Mouse (Mus musculus): ENCODE results near the gene Nat10. TPM values are rescaled to one million over a fixed set of nuclear protein-coding genes. Genes with fewer than 3 reads are reported as not detected.

The Nat10 gene
- polyA plus RNA-seq, 1 experiment from 2014 or later, result 15.3 TPM

- ATAC-seq (ENCODE audit: insufficient number of reproducible peaks, insufficient read depth, low FRiP score, low read depth), result 0 out of 2 replicates have a peak, but pooled peaks have one; percentile 1
- H3K36me3 ChIP-seq (ENCODE audit: control insufficient read depth, insufficient read depth, low read length), result peaks cover 32% of the 10 kb centered on the region
- no peaks in the 10 kb centered on the region for H3K9me3 ChIP-seq (ENCODE audit: control insufficient read depth, low read length)
- peaks cover 0 to 6% of the 10 kb centered on the region in 2 experiments; a peak in 1 of 4 replicates for H3K4me1 ChIP-seq (ENCODE audit: control insufficient read depth in 2 of 2, insufficient read depth in 2 of 2, low read length in 2 of 2)
- H3K27me3 ChIP-seq (ENCODE audit: control insufficient read depth, insufficient read depth, low read length), result no peaks in the 10 kb centered on the region
- peak overlapping the region; percentile 87 for H3K4me2 ChIP-seq (ENCODE audit: low read length)
- H3K4me3 ChIP-seq (ENCODE audit: control insufficient read depth in 1 of 2, insufficient read depth in 1 of 2, low read depth in 1 of 2, low read length in 2 of 2), result peak overlapping the region; percentile 56 to 66
- H3K27ac ChIP-seq (replicated peaks in 1 of 2; ENCODE audit: control insufficient read depth in 1 of 2, insufficient read depth in 1 of 2, low read depth in 2 of 2, low read length in 2 of 2), result peak overlapping the region; percentile 65 to 68
- peak overlapping the region; percentile 71 for H3K9ac ChIP-seq (ENCODE audit: low read length)
- under 1% methylated on average over 12 of the region's 12 CpGs for WGBS
Observed at GRCm38 (mm10) chr2:103760421-103760820, 649 bp downstream of the Nat10 start.

- Histone ChIP-seq H3K27ac (replicated peaks in 1 of 2; ENCODE audit: control insufficient read depth in 1 of 2, insufficient read depth in 1 of 2, low read depth in 2 of 2, low read length in 2 of 2) (no peak overlapping the region), H3K27me3 (ENCODE audit: control insufficient read depth, insufficient read depth, low read length) (no peaks in the 10 kb centered on the region), H3K9me3 (ENCODE audit: control insufficient read depth, low read length) (no peaks in the 10 kb centered on the region), H3K4me2 (ENCODE audit: low read length) (no peak overlapping the region), H3K4me1 (ENCODE audit: control insufficient read depth in 2 of 2, insufficient read depth in 2 of 2, low read length in 2 of 2) (no peaks in the 10 kb centered on the region), H3K9ac (ENCODE audit: low read length) (no peak overlapping the region), H3K4me3 (ENCODE audit: control insufficient read depth in 1 of 2, insufficient read depth in 1 of 2, low read depth in 1 of 2, low read length in 2 of 2) (no peak overlapping the region), H3K36me3 (ENCODE audit: control insufficient read depth, insufficient read depth, low read length) (peaks cover 66% of the 10 kb centered on the region)
- WGBS, result 78% methylated on average over 9 of the region's 9 CpGs
- ATAC-seq (ENCODE audit: insufficient number of reproducible peaks, insufficient read depth, low FRiP score, low read depth), result no peak
Observed at GRCm38 (mm10) chr2:103755458-103756085, 5.5 kb downstream of the Nat10 start.

GRCm38 (mm10) chr2:103754614-103755013 is 6.5 kb downstream of the Nat10 start:
- no peaks in the 10 kb centered on the region for H3K9me3 ChIP-seq (ENCODE audit: control insufficient read depth, low read length)
- H3K4me2 ChIP-seq (ENCODE audit: low read length), result no peak overlapping the region
- no peak overlapping the region for H3K27ac ChIP-seq (replicated peaks in 1 of 2; ENCODE audit: control insufficient read depth in 1 of 2, insufficient read depth in 1 of 2, low read depth in 2 of 2, low read length in 2 of 2)
- no peaks in the 10 kb centered on the region for H3K4me1 ChIP-seq (ENCODE audit: control insufficient read depth in 2 of 2, insufficient read depth in 2 of 2, low read length in 2 of 2)
- peaks cover 76% of the 10 kb centered on the region for H3K36me3 ChIP-seq (ENCODE audit: control insufficient read depth, insufficient read depth, low read length)
- no peak for ATAC-seq (ENCODE audit: insufficient number of reproducible peaks, insufficient read depth, low FRiP score, low read depth)
- H3K4me3 ChIP-seq (ENCODE audit: control insufficient read depth in 1 of 2, insufficient read depth in 1 of 2, low read depth in 1 of 2, low read length in 2 of 2), result no peak overlapping the region
- H3K9ac ChIP-seq (ENCODE audit: low read length), result no peak overlapping the region
- 90% methylated on average over 3 of the region's 3 CpGs for WGBS
- H3K27me3 ChIP-seq (ENCODE audit: control insufficient read depth, insufficient read depth, low read length), result no peaks in the 10 kb centered on the region

- Histone ChIP-seq H3K4me2 (ENCODE audit: low read length) (no peak overlapping the region), H3K27me3 (ENCODE audit: control insufficient read depth, insufficient read depth, low read length) (no peaks in the 10 kb centered on the region), H3K36me3 (ENCODE audit: control insufficient read depth, insufficient read depth, low read length) (peaks cover 91% of the 10 kb centered on the region), H3K27ac (replicated peaks in 1 of 2; ENCODE audit: control insufficient read depth in 1 of 2, insufficient read depth in 1 of 2, low read depth in 2 of 2, low read length in 2 of 2) (no peak overlapping the region), H3K4me3 (ENCODE audit: control insufficient read depth in 1 of 2, insufficient read depth in 1 of 2, low read depth in 1 of 2, low read length in 2 of 2) (no peak overlapping the region), H3K9me3 (ENCODE audit: control insufficient read depth, low read length) (no peaks in the 10 kb centered on the region), H3K4me1 (ENCODE audit: control insufficient read depth in 2 of 2, insufficient read depth in 2 of 2, low read length in 2 of 2) (no peaks in the 10 kb centered on the region), H3K9ac (ENCODE audit: low read length) (no peak overlapping the region)
- ATAC-seq (ENCODE audit: insufficient number of reproducible peaks, insufficient read depth, low FRiP score, low read depth), result no peak
- WGBS, result 93% methylated on average over 6 of the region's 6 CpGs
Observed at GRCm38 (mm10) chr2:103751771-103752170, 9.3 kb downstream of the Nat10 start.

GRCm38 (mm10) chr2:103749091-103749490 is 12.0 kb downstream of the Nat10 start:
- Histone ChIP-seq H3K4me3 (ENCODE audit: control insufficient read depth in 1 of 2, insufficient read depth in 1 of 2, low read depth in 1 of 2, low read length in 2 of 2) (no peak overlapping the region), H3K4me1 (ENCODE audit: control insufficient read depth in 2 of 2, insufficient read depth in 2 of 2, low read length in 2 of 2) (no peaks in the 10 kb centered on the region), H3K9ac (ENCODE audit: low read length) (no peak overlapping the region), H3K27me3 (ENCODE audit: control insufficient read depth, insufficient read depth, low read length) (no peaks in the 10 kb centered on the region), H3K4me2 (ENCODE audit: low read length) (no peak overlapping the region), H3K9me3 (ENCODE audit: control insufficient read depth, low read length) (no peaks in the 10 kb centered on the region), H3K27ac (replicated peaks in 1 of 2; ENCODE audit: control insufficient read depth in 1 of 2, insufficient read depth in 1 of 2, low read depth in 2 of 2, low read length in 2 of 2) (no peak overlapping the region), H3K36me3 (ENCODE audit: control insufficient read depth, insufficient read depth, low read length) (peaks cover 77% of the 10 kb centered on the region)
- ATAC-seq (ENCODE audit: insufficient number of reproducible peaks, insufficient read depth, low FRiP score, low read depth), result no peak
- 96% methylated on average over 3 of the region's 3 CpGs for WGBS

- Histone ChIP-seq H3K36me3 (ENCODE audit: control insufficient read depth, insufficient read depth, low read length) (peaks cover 75% of the 10 kb centered on the region), H3K9me3 (ENCODE audit: control insufficient read depth, low read length) (no peaks in the 10 kb centered on the region), H3K27me3 (ENCODE audit: control insufficient read depth, insufficient read depth, low read length) (no peaks in the 10 kb centered on the region), H3K4me1 (ENCODE audit: control insufficient read depth in 2 of 2, insufficient read depth in 2 of 2, low read length in 2 of 2) (no peaks in the 10 kb centered on the region), H3K27ac (replicated peaks in 1 of 2; ENCODE audit: control insufficient read depth in 1 of 2, insufficient read depth in 1 of 2, low read depth in 2 of 2, low read length in 2 of 2) (no peak overlapping the region), H3K4me2 (ENCODE audit: low read length) (no peak overlapping the region), H3K4me3 (ENCODE audit: control insufficient read depth in 1 of 2, insufficient read depth in 1 of 2, low read depth in 1 of 2, low read length in 2 of 2) (no peak overlapping the region), H3K9ac (ENCODE audit: low read length) (no peak overlapping the region)
- 92% methylated on average over 9 of the region's 9 CpGs for WGBS
- ATAC-seq (ENCODE audit: insufficient number of reproducible peaks, insufficient read depth, low FRiP score, low read depth), result no peak
Observed at GRCm38 (mm10) chr2:103747891-103748290, 13.2 kb downstream of the Nat10 start.

- Histone ChIP-seq H3K4me1 (ENCODE audit: control insufficient read depth in 2 of 2, insufficient read depth in 2 of 2, low read length in 2 of 2) (no peaks in the 10 kb centered on the region), H3K27ac (replicated peaks in 1 of 2; ENCODE audit: control insufficient read depth in 1 of 2, insufficient read depth in 1 of 2, low read depth in 2 of 2, low read length in 2 of 2) (no peak overlapping the region), H3K4me2 (ENCODE audit: low read length) (no peak overlapping the region), H3K36me3 (ENCODE audit: control insufficient read depth, insufficient read depth, low read length) (peaks cover 74% of the 10 kb centered on the region), H3K27me3 (ENCODE audit: control insufficient read depth, insufficient read depth, low read length) (no peaks in the 10 kb centered on the region), H3K9me3 (ENCODE audit: control insufficient read depth, low read length) (no peaks in the 10 kb centered on the region), H3K4me3 (ENCODE audit: control insufficient read depth in 1 of 2, insufficient read depth in 1 of 2, low read depth in 1 of 2, low read length in 2 of 2) (no peak overlapping the region), H3K9ac (ENCODE audit: low read length) (no peak overlapping the region)
- 83% methylated on average over 2 of the region's 2 CpGs for WGBS
- ATAC-seq (ENCODE audit: insufficient number of reproducible peaks, insufficient read depth, low FRiP score, low read depth), result no peak
Observed at GRCm38 (mm10) chr2:103746761-103747160, 14.3 kb downstream of the Nat10 start.

- Histone ChIP-seq H3K27me3 (ENCODE audit: control insufficient read depth, insufficient read depth, low read length) (no peaks in the 10 kb centered on the region), H3K36me3 (ENCODE audit: control insufficient read depth, insufficient read depth, low read length) (peaks cover 72% of the 10 kb centered on the region), H3K9me3 (ENCODE audit: control insufficient read depth, low read length) (no peaks in the 10 kb centered on the region), H3K4me3 (ENCODE audit: control insufficient read depth in 1 of 2, insufficient read depth in 1 of 2, low read depth in 1 of 2, low read length in 2 of 2) (no peak overlapping the region), H3K4me1 (ENCODE audit: control insufficient read depth in 2 of 2, insufficient read depth in 2 of 2, low read length in 2 of 2) (no peaks in the 10 kb centered on the region), H3K9ac (ENCODE audit: low read length) (no peak overlapping the region; the same call in 1 of the 2 replicates), H3K4me2 (ENCODE audit: low read length) (no peak overlapping the region), H3K27ac (replicated peaks in 1 of 2; ENCODE audit: control insufficient read depth in 1 of 2, insufficient read depth in 1 of 2, low read depth in 2 of 2, low read length in 2 of 2) (no peak overlapping the region)
- ATAC-seq (ENCODE audit: insufficient number of reproducible peaks, insufficient read depth, low FRiP score, low read depth), result no peak
- 84% methylated on average over 2 of the region's 2 CpGs for WGBS
Observed at GRCm38 (mm10) chr2:103746096-103746495, 15.0 kb downstream of the Nat10 start.
